Mouse (Mus musculus) C2C12 (cell line): ENCODE results near the gene Dglucy. TPM values are rescaled to one million over a fixed set of nuclear protein-coding genes. Genes with fewer than 3 reads are reported as not detected.

Experiments used
- H3K27me3 ChIP-seq: one replicate; pipeline ENCODE4 v1.6.1; 2011; ENCODE audit not compliant: control insufficient read depth, insufficient read depth, insufficient read length
- H3K36me3 ChIP-seq: one replicate; pipeline ENCODE4 v1.6.1; 2011; ENCODE audit not compliant: control insufficient read depth, insufficient read depth
- H3K4me3 ChIP-seq: one replicate; pipeline ENCODE4 v1.5.1; 2011; ENCODE audit warnings: mild to moderate bottlenecking, control low read depth; ENCODE audit not compliant: poor library complexity, insufficient read depth, severe bottlenecking
- H3K79me2 ChIP-seq: one replicate; pipeline ENCODE4 v1.6.1; 2011; ENCODE audit not compliant: control insufficient read depth, insufficient read depth
- H3K79me3 ChIP-seq: one replicate; pipeline ENCODE4 v1.6.1; 2011; ENCODE audit warnings: low read depth, control low read depth
- H3ac ChIP-seq: one replicate; pipeline ENCODE3; 2011; ENCODE audit warnings: low read depth; ENCODE audit not compliant: control insufficient read depth, insufficient read length
- CEBPB ChIP-seq: IDR thresholded peaks from one replicate; pipeline ENCODE4 v1.6.1; 2011; ENCODE audit warnings: low read depth, mild to moderate bottlenecking, control low read depth, moderate library complexity
- CTCF ChIP-seq: IDR thresholded peaks from one replicate; pipeline ENCODE4 v1.5.1; 2011; ENCODE audit not compliant: control insufficient read depth, insufficient read depth, insufficient read length
- FOSL1 ChIP-seq: IDR thresholded peaks from one replicate; pipeline ENCODE4 v1.8.0; 2011; ENCODE audit warnings: mild to moderate bottlenecking, low read length; ENCODE audit not compliant: poor library complexity, insufficient read depth, severe bottlenecking
- MAX ChIP-seq: IDR thresholded peaks from one replicate; pipeline ENCODE4 v1.6.1; 2011; ENCODE audit warnings: mild to moderate bottlenecking, control low read depth
- MYOD1 ChIP-seq: IDR thresholded peaks from one replicate; pipeline ENCODE4 v1.6.1; 2011; ENCODE audit warnings: low read depth; ENCODE audit not compliant: control insufficient read depth, insufficient read length
- MYOG ChIP-seq: IDR thresholded peaks from one replicate; pipeline ENCODE4 v1.6.1; 2011; ENCODE audit not compliant: control insufficient read depth, insufficient read length; ENCODE audit errors: extremely low read depth
- USF1 ChIP-seq: IDR thresholded peaks from one replicate; pipeline ENCODE4 v1.6.1; 2011; ENCODE audit warnings: low read depth, mild to moderate bottlenecking, control low read depth, moderate library complexity
- polyA plus RNA-seq: library from polyadenylated mRNA; unstranded; fragments of >200 nt; fragmentation: generic; extraction: Trizol; gene quantifications from one replicate; pipeline ENCODE4 v1.2.1, GENCODE M21; 2012; ENCODE audit warnings: missing spikeins

Gene Dglucy
- polyA plus RNA-seq, 1 experiment, result 34.1 TPM

DNA sequence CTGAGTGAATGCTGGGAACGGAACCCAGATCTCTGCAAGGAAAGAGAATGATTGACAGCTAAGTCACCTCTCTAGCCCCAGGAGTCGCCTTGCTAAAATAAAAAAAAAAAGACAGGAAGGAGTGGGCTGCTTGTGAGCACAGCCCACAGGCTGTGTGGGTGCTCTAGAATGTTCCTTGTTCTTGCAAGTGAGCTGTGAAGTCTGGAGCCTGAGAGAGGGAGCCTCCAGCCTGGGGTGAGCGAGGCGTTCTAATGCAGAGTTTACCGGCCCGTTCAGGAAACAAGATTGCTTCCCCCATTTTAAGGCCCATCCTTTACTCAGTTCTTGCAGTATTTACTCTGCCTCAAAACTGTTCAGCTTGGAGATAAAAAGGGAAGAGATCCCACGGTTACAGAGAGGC lies 28.4 kb downstream of the Dglucy start:
- Histone ChIP-seq H3K79me3 (no peaks in the 10 kb centered on the region), H3K4me3 (no peak overlapping the region), H3K36me3 (peaks cover 10% of the 10 kb centered on the region), H3K27me3 (no peaks in the 10 kb centered on the region), H3K79me2 (peaks cover 21% of the 10 kb centered on the region), H3ac (no peak overlapping the region)
- TF ChIP-seq CEBPB, result no peak
- no peak for TF ChIP-seq MYOG
- TF ChIP-seq MAX, result no peak
- no peak for TF ChIP-seq CTCF
- no peak for TF ChIP-seq MYOD1
- TF ChIP-seq FOSL1, result no peak

DNA sequence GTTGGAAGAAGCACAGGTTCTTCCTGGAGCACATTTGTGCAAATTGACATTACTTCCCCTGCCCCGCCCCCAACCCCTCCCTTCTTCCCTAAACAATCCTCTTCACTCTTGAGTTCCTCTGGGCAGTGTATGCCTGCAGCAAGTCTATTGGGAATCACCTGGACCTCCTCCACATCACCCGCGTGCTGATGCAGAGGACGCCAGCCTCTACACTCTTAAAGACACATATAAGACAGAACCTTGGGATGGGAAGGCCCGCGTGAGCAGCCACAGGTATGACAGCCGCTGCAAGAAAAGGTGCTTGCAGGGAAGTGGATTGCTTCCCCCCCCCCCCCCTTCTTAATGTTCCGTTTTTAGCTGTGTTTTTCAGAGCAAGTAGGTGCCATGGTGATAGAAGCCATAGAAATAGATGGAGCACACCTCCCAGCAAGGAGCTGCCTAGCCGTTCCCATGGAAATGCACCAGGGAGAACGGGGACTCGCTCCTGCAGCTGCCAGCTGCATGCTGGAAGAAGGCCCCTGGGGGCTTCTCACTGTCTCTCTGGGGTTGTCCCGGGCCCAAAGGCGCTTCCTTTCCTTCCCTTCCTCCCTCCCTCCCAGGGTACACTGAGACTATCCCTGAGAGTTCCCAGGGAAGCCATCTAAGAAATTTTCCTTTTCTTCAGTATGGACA lies 29.9 kb downstream of the Dglucy start:
- no peak for TF ChIP-seq MAX
- no peak for TF ChIP-seq USF1
- TF ChIP-seq MYOD1, result no peak
- Histone ChIP-seq H3K79me3 (no peaks in the 10 kb centered on the region), H3K36me3 (peaks cover 10% of the 10 kb centered on the region), H3K27me3 (no peaks in the 10 kb centered on the region), H3ac (no peak overlapping the region), H3K4me3 (no peak overlapping the region), H3K79me2 (peaks cover 18% of the 10 kb centered on the region)

DNA sequence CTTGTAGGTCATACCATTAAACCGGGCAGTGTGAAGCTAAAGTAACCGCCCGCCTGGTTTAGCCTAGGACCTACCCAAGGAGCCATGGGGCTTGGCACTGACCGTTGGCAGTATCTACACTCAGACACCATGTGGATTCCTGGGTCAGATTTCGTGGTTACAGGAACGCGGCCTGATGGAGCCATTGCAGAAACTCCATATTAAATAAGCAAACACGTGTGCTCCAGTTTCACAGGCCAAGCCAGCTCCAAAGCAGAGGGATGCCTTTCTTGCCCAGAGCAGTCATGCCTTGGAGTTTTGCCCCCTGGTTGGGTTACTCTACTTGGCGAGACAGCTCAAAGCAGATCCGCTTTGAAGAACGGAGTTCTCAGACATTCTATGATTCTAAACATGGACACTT lies 31.7 kb downstream of the Dglucy start:
- H3K27me3 ChIP-seq, result no peaks in the 10 kb centered on the region
- H3K4me3 ChIP-seq, result no peak overlapping the region
- no peaks in the 10 kb centered on the region for H3K79me3 ChIP-seq
- H3K79me2 ChIP-seq, result peaks cover 9% of the 10 kb centered on the region
- H3ac ChIP-seq, result no peak overlapping the region
- H3K36me3 ChIP-seq, result peaks cover 10% of the 10 kb centered on the region
- TF ChIP-seq MYOG (no peak), USF1 (no peak)

DNA sequence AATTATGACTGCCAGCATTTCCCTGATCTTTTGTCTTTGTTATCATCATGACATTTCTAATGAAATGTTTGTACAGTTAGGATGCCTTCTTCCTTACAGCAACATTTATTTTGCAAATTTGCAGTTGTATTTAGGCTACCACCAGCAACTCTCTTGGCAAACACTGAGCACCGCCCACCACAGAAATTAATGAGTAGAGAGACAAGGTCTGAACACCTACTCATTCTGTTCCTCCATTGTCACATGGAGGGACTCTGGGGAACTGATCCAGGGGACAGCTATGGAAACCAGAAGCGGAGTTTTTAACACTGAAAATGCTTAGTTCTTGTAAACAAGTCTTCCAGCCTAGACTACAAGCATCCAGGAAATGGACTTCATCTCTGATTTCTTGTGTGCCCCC lies 35.0 kb downstream of the Dglucy start:
- H3K4me3 ChIP-seq, result no peak overlapping the region
- peaks cover 4% of the 10 kb centered on the region for H3K36me3 ChIP-seq
- TF ChIP-seq FOSL1 (no peak), USF1 (no peak), MYOD1 (no peak), CTCF (no peak), CEBPB (no peak), MAX (no peak), MYOG (no peak)
- no peaks in the 10 kb centered on the region for H3K27me3 ChIP-seq
- H3K79me3 ChIP-seq, result no peaks in the 10 kb centered on the region
- no peak overlapping the region for H3ac ChIP-seq
- no peaks in the 10 kb centered on the region for H3K79me2 ChIP-seq

DNA sequence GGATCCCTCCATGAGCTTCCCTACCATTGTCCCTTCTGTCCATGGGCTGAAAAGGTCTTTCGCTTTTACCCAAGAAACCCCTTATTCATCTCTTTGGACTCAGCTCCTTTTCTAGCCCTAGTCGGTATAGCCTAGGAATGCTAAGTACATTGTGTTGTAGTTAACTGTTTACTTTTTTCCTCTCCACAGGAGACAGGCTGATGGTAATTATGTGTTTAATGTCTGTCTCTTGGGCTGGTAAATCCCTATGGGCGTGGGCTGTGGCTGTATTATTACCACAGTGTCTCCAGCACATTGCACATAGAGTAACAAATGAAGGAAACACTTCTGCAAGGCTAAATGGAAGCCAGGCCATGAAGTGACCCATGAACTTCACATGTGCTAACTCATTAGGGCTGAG lies 35.8 kb downstream of the Dglucy start:
- Histone ChIP-seq H3K79me3 (no peaks in the 10 kb centered on the region), H3K4me3 (no peak overlapping the region), H3K36me3 (peaks cover 4% of the 10 kb centered on the region), H3ac (no peak overlapping the region), H3K27me3 (no peaks in the 10 kb centered on the region), H3K79me2 (no peaks in the 10 kb centered on the region)
- TF ChIP-seq MYOG (no peak), CTCF (no peak), USF1 (no peak), MYOD1 (no peak), CEBPB (no peak), FOSL1 (no peak), MAX (no peak)

DNA sequence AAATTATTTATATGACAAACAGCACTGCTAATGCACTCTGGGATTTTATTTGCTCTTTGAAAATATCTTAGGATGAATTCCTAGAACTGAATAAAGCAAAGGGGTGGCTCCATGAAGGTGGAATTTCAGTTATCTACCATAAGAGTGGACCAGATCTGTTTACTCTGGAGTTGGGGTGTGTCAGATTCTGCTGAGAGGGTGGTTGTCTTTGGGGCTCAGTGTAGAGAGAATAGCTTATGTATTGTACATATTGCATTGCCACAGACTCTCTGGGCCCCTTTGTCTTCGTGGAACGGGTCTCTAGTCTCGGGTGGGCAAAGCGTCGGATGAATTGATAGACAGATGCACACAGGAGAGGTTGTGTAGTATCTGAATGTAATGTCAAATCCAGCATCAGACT lies 38.0 kb downstream of the Dglucy start:
- H3K27me3 ChIP-seq, result no peaks in the 10 kb centered on the region
- no peak for TF ChIP-seq MYOG
- no peak for TF ChIP-seq MAX
- TF ChIP-seq FOSL1, result no peak
- TF ChIP-seq CEBPB, result no peak
- no peak for TF ChIP-seq MYOD1
- no peak for TF ChIP-seq CTCF
- no peak for TF ChIP-seq USF1
- H3K79me3 ChIP-seq, result no peaks in the 10 kb centered on the region
- H3K36me3 ChIP-seq, result no peaks in the 10 kb centered on the region
- no peak overlapping the region for H3K4me3 ChIP-seq
- H3ac ChIP-seq, result no peak overlapping the region
- H3K79me2 ChIP-seq, result no peaks in the 10 kb centered on the region
